Mouse (Mus musculus) liver, embryonic 14.5 days (tissue): ENCODE measurements around the gene Prnp.

Source experiments
- CTCF ChIP-seq: IDR thresholded peaks from 2 replicates; pipeline ENCODE4 v1.5.1; 2016; ENCODE audit warnings: antibody characterized with exemption, low read depth, control low read depth
- EP300 ChIP-seq: IDR thresholded peaks from 2 replicates; pipeline ENCODE4 v1.6.1; 2016; ENCODE audit warnings: antibody characterized with exemption, low read depth

DNA sequence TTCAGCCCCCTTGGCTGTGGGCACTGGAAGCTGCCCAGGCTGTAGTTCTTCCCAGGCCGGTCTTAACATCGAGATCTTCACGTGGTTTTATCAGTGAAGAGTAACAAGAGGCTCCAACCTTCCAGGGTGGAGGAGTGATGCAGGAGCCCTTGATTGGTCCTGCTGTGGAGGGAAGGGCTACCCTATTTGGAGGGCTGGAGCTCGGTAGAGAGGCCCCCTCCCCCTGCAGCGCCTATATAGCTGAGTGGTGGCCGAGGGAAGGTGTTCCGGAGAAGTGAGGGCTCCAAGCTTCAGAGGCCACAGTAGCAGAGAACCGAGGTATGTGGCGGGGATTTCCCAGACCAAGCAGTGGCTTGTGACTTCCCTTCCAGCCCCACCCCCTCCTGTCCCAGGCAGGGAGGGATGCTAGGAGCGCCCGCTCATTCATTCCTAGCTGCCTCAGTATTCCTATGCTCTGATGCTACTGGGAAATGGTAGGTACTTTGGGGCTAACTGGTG is 40.9 kb downstream of the Prnp start, which contains the start of gene Prnd:
- no peak for TF ChIP-seq CTCF
- no peak for TF ChIP-seq EP300
